Mouse (Mus musculus) v-Abl transformed pro-B cells (cell line): ENCODE data around the gene Gm28042.

Source experiments
- in situ Hi-C, 2 experiments: fragments of 400-800 bp; cut with MboI; formaldehyde crosslinking; loops; one replicate each; pipeline ENCODE4 v1.15.1; 2025; ENCODE audit not compliant: unreplicated experiment in 2 of 2

Gene Gm28042

GRCm38 (mm10) chr2:120007680-120008210, 19.5 kb upstream of the Gm28042 start:
- in situ Hi-C loops, result loop anchor here in 1 of 2 experiments (5.0 to 25.0 kb wide), 2 partner anchors 315 to 470 kb away; partner anchors contain the start of genes Chp1 and Exd1

- in situ Hi-C loops, result loop anchor here in 1 of 2 experiments (5.0 to 25.0 kb wide), 2 partner anchors 316 to 471 kb away; partner anchors contain the start of genes Chp1 and Exd1
These were observed 18.6 kb upstream of the Gm28042 start for GRCm38 (mm10) chr2:120008672-120009071.

- in situ Hi-C loops, result loop anchor here (5.0 to 25.0 kb wide), 3 partner anchors 39 to 474 kb away; partner anchors contain the start of genes Chp1 (in 1 of the 2), Exd1 (in 1 of the 2), Mapkbp1 (in 1 of the 2) and Tyro3 (in 1 of the 2)
These were observed 15.7 kb upstream of the Gm28042 start for GRCm38 (mm10) chr2:120011462-120012200.

- in situ Hi-C loops, result loop anchor here (5.0 to 25.0 kb wide), 3 partner anchors 41 to 476 kb away; partner anchors contain the start of genes Chp1 (in 1 of the 2), Exd1 (in 1 of the 2), Mapkbp1 (in 1 of the 2) and Tyro3 (in 1 of the 2)
These were observed 14.4 kb upstream of the Gm28042 start for GRCm38 (mm10) chr2:120012924-120013323.

GRCm38 (mm10) chr2:120013831-120014486, 13.3 kb upstream of the Gm28042 start:
- in situ Hi-C loops, result loop anchor here (5.0 to 25.0 kb wide), 3 partner anchors 42 to 477 kb away; partner anchors contain the start of genes Chp1 (in 1 of the 2), Exd1 (in 1 of the 2), Mapkbp1 (in 1 of the 2) and Tyro3 (in 1 of the 2)

GRCm38 (mm10) chr2:120015882-120016281, 11.4 kb upstream of the Gm28042 start:
- in situ Hi-C loops, result loop anchor here in 1 of 2 experiments (25.0 kb wide), 1 partner anchor 479 kb away; the partner anchor contains the start of genes Chp1 and Exd1

GRCm38 (mm10) chr2:120017599-120017998, 9.7 kb upstream of the Gm28042 start:
- in situ Hi-C loops, result loop anchor here in 1 of 2 experiments (25.0 kb wide), 1 partner anchor 480 kb away; the partner anchor contains the start of genes Chp1 and Exd1

GRCm38 (mm10) chr2:120024337-120024736, 3.0 kb upstream of the Gm28042 start:
- in situ Hi-C loops, result loop anchor here in 1 of 2 experiments (25.0 kb wide), 1 partner anchor 487 kb away; the partner anchor contains the start of genes Chp1 and Exd1

- in situ Hi-C loops, result no loop called here
These were observed 648 bp downstream of the Gm28042 start for GRCm38 (mm10) chr2:120027950-120028331.

GRCm38 (mm10) chr2:120030380-120030779, 3.1 kb downstream of the Gm28042 start:
- in situ Hi-C loops, result no loop called here

GRCm38 (mm10) chr2:120032726-120033467, 5.6 kb downstream of the Gm28042 start, which contains the start of gene Pla2g4b:
TSS of gene Pla2g4b (plus strand) at chr2:120033417.
- in situ Hi-C loops, result no loop called here

GRCm38 (mm10) chr2:120033726-120034125, 6.4 kb downstream of the Gm28042 start:
- in situ Hi-C loops, result no loop called here

GRCm38 (mm10) chr2:120037744-120038143, 10.5 kb downstream of the Gm28042 start:
- in situ Hi-C loops, result no loop called here

- in situ Hi-C loops, result no loop called here
These were observed 13.7 kb downstream of the Gm28042 start for GRCm38 (mm10) chr2:120040991-120041390.

- in situ Hi-C loops, result no loop called here
These were observed 16.9 kb downstream of the Gm28042 start for GRCm38 (mm10) chr2:120044101-120044603.

GRCm38 (mm10) chr2:120044676-120045075, 17.4 kb downstream of the Gm28042 start:
- in situ Hi-C loops, result no loop called here

GRCm38 (mm10) chr2:120046486-120047310, 19.4 kb downstream of the Gm28042 start:
- in situ Hi-C loops, result no loop called here

- in situ Hi-C loops, result no loop called here
These were observed 20.9 kb downstream of the Gm28042 start for GRCm38 (mm10) chr2:120048173-120048572.
